Mouse (Mus musculus) megakaryocyte, embryonic 14.5 days (primary cell): ENCODE data around the gene Rnaseh2c.

Experiments
- FLI1 ChIP-seq: IDR thresholded peaks from 2 replicates; pipeline ENCODE4 v1.6.1; 2012; ENCODE audit warnings: low read length, inconsistent platforms, mixed read lengths
- GATA1 ChIP-seq: IDR thresholded peaks from 3 replicates; pipeline ENCODE4 v1.6.1; 2012; ENCODE audit warnings: mixed read lengths, low read length, inconsistent platforms, borderline replicate concordance

- no peak for TF ChIP-seq GATA1
- TF ChIP-seq FLI1, result no peak
These were observed 26.3 kb upstream of the Rnaseh2c start for GRCm38 (mm10) chr19:5575336-5575735.
